Mouse (Mus musculus) limb, embryonic 11.5 days (tissue): Measurements from ENCODE around the gene Rln3. TPM values are rescaled to one million over a fixed set of nuclear protein-coding genes. Genes with fewer than 3 reads are reported as not detected.
A peak's percentile ranks its signal among the peaks of the same experiment; 100 is the strongest.

Experiments
- ATAC-seq: fragments of 200-750 bp; cut with Nextera tagmentation; 2 replicates; pipeline ENCODE4 v1.8.0; 2017; ENCODE audit warnings: low read depth; ENCODE audit not compliant: insufficient number of reproducible peaks, low FRiP score, low TSS enrichment
- DNase-seq: peaks from one replicate; pipeline ENCODE4 v3.0.0-alpha.2; 2015; ENCODE audit warnings: low spot score
- H3K27ac ChIP-seq: fragments of 300-500 bp; sonication (generic); replicated peaks from 2 replicates; pipeline ENCODE4 v1.5.1; 2014; ENCODE audit warnings: low read depth, mild to moderate bottlenecking, low read length
- H3K27me3 ChIP-seq: fragments of 300-500 bp; sonication (generic); 2 replicates; pipeline ENCODE4 v1.6.1; 2014; ENCODE audit warnings: mild to moderate bottlenecking, low read length, mixed read lengths; ENCODE audit not compliant: control insufficient read depth, insufficient read depth
- H3K36me3 ChIP-seq: fragments of 300-500 bp; sonication (generic); 2 replicates; pipeline ENCODE4 v1.6.1; 2014; ENCODE audit warnings: mild to moderate bottlenecking, low read length, moderate library complexity, mixed read lengths; ENCODE audit not compliant: control insufficient read depth, insufficient read depth
- H3K4me1 ChIP-seq: fragments of 300-500 bp; sonication (generic); 2 replicates; pipeline ENCODE4 v1.6.1; 2014; ENCODE audit warnings: low read length, mixed read lengths; ENCODE audit not compliant: control insufficient read depth, insufficient read depth
- H3K4me2 ChIP-seq: fragments of 300-500 bp; sonication (generic); 2 replicates; pipeline ENCODE4 v1.6.1; 2014; ENCODE audit warnings: low read depth, mild to moderate bottlenecking, moderate library complexity; ENCODE audit not compliant: severe bottlenecking
- H3K4me3 ChIP-seq: fragments of 300-500 bp; sonication (generic); 2 replicates; pipeline ENCODE4 v1.5.1; 2014; ENCODE audit warnings: low read depth, low read length
- H3K9ac ChIP-seq: fragments of 300-500 bp; sonication (generic); 2 replicates; pipeline ENCODE4 v1.6.1; 2014; ENCODE audit warnings: mild to moderate bottlenecking, low read length
- H3K9me3 ChIP-seq: fragments of 300-500 bp; sonication (generic); 2 replicates; pipeline ENCODE4 v1.6.1; 2016; ENCODE audit warnings: low read length; ENCODE audit not compliant: control insufficient read depth
- WGBS: fragments of 180-500 bp; shearing (Covaris S2); extraction: QIAGEN DNeasy Blood & Tissue Kit; methylation state at CpG from one replicate; pipeline ENCODE4 v1.1.7; 2014; 5-methylcytosine and 5-hydroxymethylcytosine counted together
- microRNA counts: library from miRNA; unstranded; fragments of <30 nt; microRNA quantifications from one replicate; lab custom pipeline; 2016
- microRNA-seq: library from miRNA; unstranded; fragments of <30 nt; microRNA quantifications from one replicate; pipeline ENCODE4, GENCODE M21; 2016
- polyA plus RNA-seq: library from polyadenylated mRNA; unstranded; fragments of >200 nt; fragmentation: Nextera tagmentation; extraction: Ambion mirVana; gene quantifications from 2 replicates; pipeline ENCODE4 v1.2.1, GENCODE M21; 2014

Gene Rln3
- polyA plus RNA-seq, 1 experiment from 2014 or later = not detected

DNA sequence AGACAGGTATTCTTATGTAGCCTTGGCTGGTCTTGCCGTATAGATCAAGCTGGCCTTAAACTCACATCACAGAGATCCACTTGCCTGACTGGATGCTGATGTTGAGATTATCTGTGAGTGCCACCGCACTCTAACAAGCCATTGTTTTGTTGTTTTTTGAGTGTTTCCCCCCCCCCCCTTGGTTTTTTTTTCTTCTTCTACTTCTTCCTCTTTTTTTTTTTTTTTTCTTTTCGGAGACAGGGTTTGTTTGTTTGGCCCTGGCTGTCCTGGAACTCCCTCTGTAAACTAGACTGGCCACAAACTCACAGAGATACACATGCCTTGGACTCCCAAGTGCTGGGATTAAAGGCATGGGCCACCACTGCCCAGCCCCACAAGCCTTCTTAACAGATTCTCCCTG is 50.8 kb downstream of the Rln3 start:
- Histone ChIP-seq H3K4me1 (peaks cover 8% of the 10 kb centered on the region), H3K9ac (no peak overlapping the region), H3K27me3 (no peaks in the 10 kb centered on the region), H3K9me3 (no peaks in the 10 kb centered on the region), H3K36me3 (peaks cover 22% of the 10 kb centered on the region), H3K27ac (no peak overlapping the region), H3K4me3 (no peak overlapping the region), H3K4me2 (no peak overlapping the region)
- WGBS = 88% methylated on average over 3 of the region's 3 CpGs
- no peak for ATAC-seq
- DNase-seq = no peak

MicroRNAs within 50 kb of the gene (microRNA counts, 519-probe panel; counts per million panel counts)
- microRNA mmu-miR-1199 (lab: Ali Mortazavi, UCI) (not detected), microRNA mmu-miR-709 (lab: Ali Mortazavi, UCI) (3,321 counts per million, percentile 42 among the panel's probes with 10 or more counts)

Small RNA genes within 50 kb of the gene (microRNA-seq; reads per million reads assigned to microRNA genes)
- gene Mir1199 = not detected
- gene Mir709 = not detected
- 2.1 reads per million for gene Mir8111

Other genes with a start within 250 kb of the Rln3 start
- gene Adgrl1, start 144.9 kb downstream of the Rln3 start, polyA plus RNA-seq = 20.7 and 23.0 TPM in 2 replicates
- gene Gm10644, start 89.8 kb downstream of the Rln3 start, polyA plus RNA-seq = 0.76 and 0.81 TPM in 2 replicates
- 81.8 and 84.1 TPM in 2 replicates for gene Asf1b, start 89.5 kb downstream of the Rln3 start, polyA plus RNA-seq
- 145 and 156 TPM in 2 replicates for gene Prkaca, start 72.0 kb downstream of the Rln3 start, polyA plus RNA-seq
- 18.9 and 19.0 TPM in 2 replicates for gene Samd1, start 47.3 kb downstream of the Rln3 start, polyA plus RNA-seq
- 1.2 and 1.5 TPM in 2 replicates for gene 1700067K01Rik, start 43.5 kb downstream of the Rln3 start, polyA plus RNA-seq
- 0.18 and 0.35 TPM in 2 replicates for gene 2210011C24Rik, start 32.8 kb downstream of the Rln3 start, polyA plus RNA-seq
- gene Palm3, start 23.5 kb downstream of the Rln3 start, polyA plus RNA-seq = 1.1 and 2.1 TPM in 2 replicates
- 0.20 and 0.27 TPM in 2 replicates for gene Il27ra, start 2.4 kb downstream of the Rln3 start, polyA plus RNA-seq
- 1.2 and 1.3 TPM in 2 replicates for gene Gm10643, start 20.1 kb upstream of the Rln3 start, polyA plus RNA-seq
- 11.9 and 12.9 TPM in 2 replicates for gene Rfx1, start 21.8 kb upstream of the Rln3 start, polyA plus RNA-seq
- gene Dcaf15, start 59.8 kb upstream of the Rln3 start, polyA plus RNA-seq = 13.4 and 15.2 TPM in 2 replicates
- gene Podnl1, start 81.0 kb upstream of the Rln3 start, polyA plus RNA-seq = 0.10 and 0.17 TPM in 2 replicates
- gene Cc2d1a, start 102.9 kb upstream of the Rln3 start, polyA plus RNA-seq = 15.2 and 15.7 TPM in 2 replicates
- 0.61 and 0.89 TPM in 2 replicates for gene 4930432K21Rik, start 103.0 kb upstream of the Rln3 start, polyA plus RNA-seq
- gene Nanos3, start 140.2 kb upstream of the Rln3 start, polyA plus RNA-seq = 4.3 and 4.9 TPM in 2 replicates
- 23.9 and 24.5 TPM in 2 replicates for gene Zswim4, start 192.1 kb upstream of the Rln3 start, polyA plus RNA-seq
- gene D8Ertd738e, start 204.7 kb upstream of the Rln3 start, polyA plus RNA-seq = 361 and 375 TPM in 2 replicates
- gene Mri1, start 212.3 kb upstream of the Rln3 start, polyA plus RNA-seq = 56.0 and 61.4 TPM in 2 replicates
- 19.9 and 21.6 TPM in 2 replicates for gene Ccdc130, start 225.4 kb upstream of the Rln3 start, polyA plus RNA-seq